Mouse (Mus musculus) c-Kit-positive CD71-negative TER-119-negative erythroid progenitor cells, embryonic 14.5 days (primary cell): ENCODE data around the gene Atp8b2.

Experiments used
- DNase-seq: peaks from one replicate; pipeline ENCODE4 v3.0.0-alpha.2; 2013; ENCODE audit warnings: low read depth

Atp8b2 gene

DNA sequence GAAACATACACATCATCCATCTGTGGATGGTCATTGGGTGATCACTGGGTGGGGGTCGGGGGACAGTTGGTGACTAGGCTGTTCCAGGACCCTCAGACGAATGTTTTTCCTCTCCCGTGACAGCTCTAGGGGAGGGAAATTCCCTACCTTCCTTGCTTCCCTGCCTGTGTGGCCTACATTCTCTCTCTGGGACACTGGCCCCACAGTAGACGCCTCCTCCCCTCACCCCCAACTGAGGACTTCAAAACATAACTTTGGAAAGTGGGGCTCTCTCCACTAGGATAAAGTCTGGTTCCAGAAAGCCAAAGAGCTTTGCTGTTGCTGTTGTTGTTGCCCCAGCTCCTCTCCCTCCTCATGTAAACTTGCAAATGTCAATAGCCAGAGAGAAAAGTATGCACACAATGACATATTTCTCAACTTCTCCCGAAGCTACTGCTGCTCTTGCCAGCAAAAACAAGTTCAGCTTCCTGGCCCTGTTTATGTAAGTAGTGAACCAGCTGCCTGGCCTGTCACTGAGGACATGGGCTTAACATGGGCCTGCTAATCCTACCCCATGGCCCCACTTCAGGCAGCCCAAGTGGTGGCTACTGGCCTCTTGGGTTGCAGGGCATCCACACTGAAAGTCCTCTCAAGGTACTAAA lies 64.3 kb downstream of the Atp8b2 start:
- DNase-seq = no peak

DNA sequence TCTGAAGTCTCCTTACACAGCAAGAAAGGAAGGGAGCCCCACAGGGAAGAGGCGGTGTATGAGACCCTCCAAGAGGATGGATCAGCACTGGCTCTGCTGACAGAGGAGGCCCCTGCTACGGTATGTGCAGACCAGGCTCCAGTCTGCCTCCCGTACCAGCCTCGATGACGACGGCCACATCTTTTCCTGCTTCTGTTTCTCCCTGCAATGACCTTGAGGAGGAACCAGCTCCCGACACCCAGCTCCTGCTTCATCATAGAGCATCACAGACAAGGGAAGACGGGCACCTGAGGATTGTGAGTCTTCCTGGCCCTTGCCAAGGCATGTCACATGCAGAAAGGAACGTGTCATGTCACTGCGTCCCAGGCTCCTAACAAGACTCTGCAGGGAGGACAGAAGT lies 65.3 kb downstream of the Atp8b2 start:
- no peak for DNase-seq

DNA sequence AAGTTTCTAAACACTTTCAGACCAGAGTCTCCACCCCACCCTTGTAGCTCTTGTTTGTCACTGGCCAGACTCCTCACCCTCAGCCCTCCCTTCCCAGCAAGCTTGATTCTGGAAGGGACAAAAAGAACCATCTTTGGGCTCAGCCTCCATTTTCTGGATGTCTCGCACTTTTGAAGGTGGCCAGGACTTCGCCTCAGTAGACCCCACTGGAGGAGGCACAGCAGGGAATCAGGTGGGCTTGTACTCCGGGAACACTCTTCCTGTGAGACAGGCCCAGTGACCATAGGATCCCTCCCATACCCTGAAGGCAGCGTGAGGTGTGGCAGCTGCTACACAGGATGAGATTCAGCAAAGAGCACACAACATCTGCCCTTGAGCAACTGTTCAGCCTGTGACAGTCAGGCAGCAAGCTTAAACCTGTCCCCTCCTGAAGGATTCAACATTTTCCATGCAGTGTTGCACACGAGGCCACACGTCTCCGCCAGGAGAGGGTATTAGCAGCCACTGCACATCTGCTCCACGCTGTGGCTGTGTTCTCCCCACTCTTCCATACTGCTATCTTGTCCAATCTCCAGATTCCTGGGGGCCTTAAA lies 66.0 kb downstream of the Atp8b2 start:
- no peak for DNase-seq

DNA sequence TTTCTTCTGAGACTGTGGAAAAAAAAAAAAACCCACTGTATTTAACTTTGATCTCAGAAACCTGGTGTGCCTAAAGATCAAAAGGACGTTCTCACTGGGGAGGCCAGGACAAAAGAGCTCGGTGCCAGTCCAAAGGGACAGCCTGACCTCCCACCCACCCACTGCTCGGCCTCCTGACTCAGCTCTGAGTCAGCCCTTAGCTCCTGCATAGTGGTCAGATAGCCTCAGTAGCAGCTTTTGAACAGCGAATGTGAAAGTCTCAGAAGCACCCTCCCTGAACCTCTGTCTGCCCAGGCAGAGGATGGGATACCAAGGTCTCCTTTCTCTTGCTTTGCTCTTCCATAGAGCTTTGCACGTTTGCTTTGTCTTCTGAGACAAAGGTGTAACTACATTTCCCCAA lies 66.7 kb downstream of the Atp8b2 start:
- no peak for DNase-seq

DNA sequence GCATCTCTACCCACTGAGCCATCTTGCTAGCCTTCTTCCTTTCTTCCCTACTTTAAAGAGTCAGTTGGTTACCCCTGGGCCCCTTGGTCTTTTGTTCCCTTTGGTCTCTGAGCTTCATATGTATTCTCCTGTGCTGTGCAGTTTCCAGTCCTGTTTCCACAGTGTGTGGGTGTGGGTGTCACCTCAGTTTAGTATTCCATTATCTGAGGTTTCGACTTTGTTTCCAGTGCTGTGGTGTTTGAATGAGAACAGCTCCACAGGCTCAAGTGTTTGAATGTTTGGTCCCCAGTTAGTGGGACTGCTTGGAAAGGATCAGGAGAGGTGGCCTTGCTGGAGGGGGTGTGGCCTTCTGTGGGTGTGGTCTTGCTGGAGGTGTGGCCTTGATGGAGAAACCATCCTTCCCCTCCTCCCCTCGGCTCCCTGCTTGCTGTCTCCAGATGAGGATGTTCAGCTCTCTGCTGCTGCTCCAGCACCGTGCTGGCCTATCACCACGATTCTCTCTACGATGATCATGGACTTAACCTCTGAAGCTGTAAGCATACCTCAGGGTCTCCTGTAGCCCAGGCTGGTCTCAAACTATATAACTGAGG lies 70.7 kb downstream of the Atp8b2 start:
- no peak for DNase-seq

DNA sequence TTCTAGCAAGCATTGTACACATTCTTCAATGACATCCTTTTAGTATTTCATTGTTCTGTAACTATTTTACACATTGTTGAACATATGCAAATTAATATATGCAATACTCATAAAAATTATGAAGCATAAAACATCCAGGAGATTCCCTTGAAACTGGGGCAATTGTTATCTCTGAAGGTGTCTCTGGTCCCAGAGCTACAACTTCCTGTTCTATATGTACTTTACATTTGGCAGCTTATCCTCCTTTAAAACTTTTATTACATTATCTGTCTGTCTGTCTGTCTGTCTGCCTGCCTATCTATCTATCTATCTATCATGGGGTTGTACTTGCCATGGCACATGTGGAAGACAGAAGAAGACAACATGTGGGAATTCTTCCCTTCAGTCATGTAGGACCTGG lies 71.6 kb downstream of the Atp8b2 start:
- DNase-seq = no peak

DNA sequence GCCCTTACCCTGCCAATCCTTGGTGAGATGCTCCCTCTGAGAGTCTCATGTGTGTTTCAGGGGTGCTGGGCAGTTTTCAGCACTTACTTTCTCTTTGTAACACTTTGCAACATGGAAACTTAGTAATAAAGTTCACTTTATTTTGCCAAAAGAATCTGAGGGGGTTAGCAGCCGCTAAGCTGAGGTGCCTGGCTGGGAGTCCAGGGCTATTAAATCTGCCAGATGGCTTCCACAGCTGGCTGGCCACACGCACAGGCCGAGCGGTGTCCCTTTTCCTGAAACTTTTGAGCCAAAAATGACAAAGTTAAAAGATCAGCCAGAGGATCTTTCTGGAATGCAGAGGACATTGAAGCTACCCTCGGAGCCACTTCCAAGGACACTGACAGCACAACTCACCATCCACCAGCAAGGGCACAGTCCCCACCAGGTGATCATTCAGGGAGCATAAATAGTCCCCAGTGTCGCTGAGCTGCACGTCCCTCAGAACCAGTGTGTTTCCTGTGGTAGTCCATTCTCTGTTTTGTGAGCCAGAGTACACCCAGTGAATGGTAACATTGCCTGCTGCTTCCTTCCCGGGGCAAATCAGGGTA lies 73.4 kb downstream of the Atp8b2 start:
- DNase-seq = no peak
